Mouse (Mus musculus): ENCODE data around the gene Snapc3. TPM values are rescaled to one million over a fixed set of nuclear protein-coding genes. Genes with fewer than 3 reads are reported as not detected.
"Not testable (repeated sequence)": the region's sequence is repeated elsewhere in the genome, so short reads cannot be mapped to it uniquely, and the experiment has no call there.

The Snapc3 gene
- total RNA-seq, 2 experiments from 2014 or later: 23.5 to 30.2 TPM

GRCm38 (mm10) chr4:83489121-83489520, 71.6 kb downstream of the Snapc3 start:
- DNase-seq (ENCODE audit: low spot score in 2 of 2): no peak

GRCm38 (mm10) chr4:83493112-83493511, 75.6 kb downstream of the Snapc3 start:
- DNase-seq (ENCODE audit: low spot score in 2 of 2): no peak

GRCm38 (mm10) chr4:83497013-83497412, 79.5 kb downstream of the Snapc3 start:
- not testable (repeated sequence) for DNase-seq (ENCODE audit: low spot score in 2 of 2)

- DNase-seq (ENCODE audit: low spot score in 2 of 2): no peak
Measured at GRCm38 (mm10) chr4:83500154-83501036, 82.9 kb downstream of the Snapc3 start.

- DNase-seq (ENCODE audit: low spot score in 2 of 2): no peak
Measured at GRCm38 (mm10) chr4:83501037-83501430, 83.5 kb downstream of the Snapc3 start.

GRCm38 (mm10) chr4:83509600-83509999, 92.1 kb downstream of the Snapc3 start:
- DNase-seq (ENCODE audit: low spot score in 2 of 2): no peak

GRCm38 (mm10) chr4:83511083-83511482, 93.6 kb downstream of the Snapc3 start:
- no peak for DNase-seq (ENCODE audit: low spot score in 2 of 2)

- DNase-seq (ENCODE audit: low spot score in 2 of 2): no peak
Measured at GRCm38 (mm10) chr4:83512217-83512616, 94.7 kb downstream of the Snapc3 start.

- DNase-seq (ENCODE audit: low spot score in 2 of 2): no peak
Measured at GRCm38 (mm10) chr4:83512644-83513043, 95.1 kb downstream of the Snapc3 start.

GRCm38 (mm10) chr4:83514183-83514582, 96.7 kb downstream of the Snapc3 start:
- no peak for DNase-seq (ENCODE audit: low spot score in 2 of 2)

GRCm38 (mm10) chr4:83514976-83515669, 97.6 kb downstream of the Snapc3 start:
- no peak for DNase-seq (ENCODE audit: low spot score in 2 of 2)

- DNase-seq (ENCODE audit: low spot score in 2 of 2): not testable (repeated sequence)
Measured at GRCm38 (mm10) chr4:83516144-83516543, 98.6 kb downstream of the Snapc3 start.

Other genes with a start within 250 kb of the Snapc3 start
- gene Ttc39b, start 93.5 kb upstream of the Snapc3 start, total RNA-seq (2021): 1 to 10 TPM; 6.5 to 9.2 TPM
- gene Psip1, start 68.7 kb downstream of the Snapc3 start, total RNA-seq (2021): 10 to 100 TPM; 53.5 to 55.0 TPM
- 1 to 10 TPM; 1.9 to 2.1 TPM for gene Ccdc171, start 107.8 kb downstream of the Snapc3 start, total RNA-seq (2021)

Measured in gastrocnemius, postnatal 4 days (tissue).